Mouse (Mus musculus) heart, embryonic 14.5 days (tissue): Measurements from ENCODE around the gene Nhsl2. TPM values are rescaled to one million over a fixed set of nuclear protein-coding genes. Genes with fewer than 3 reads are reported as not detected.

Source experiments
- ATAC-seq: fragments of 200-750 bp; cut with Nextera tagmentation; 2 replicates; pipeline ENCODE4 v1.8.0; 2017; ENCODE audit warnings: low read depth, moderate TSS enrichment; ENCODE audit not compliant: insufficient number of reproducible peaks, insufficient read depth, low FRiP score
- H3K27ac ChIP-seq, 2 experiments: fragments of 200-500 bp in 1 of 2; fragments of 300-500 bp in 1 of 2; sonication (generic) in 1 of 2; replicated peaks in 1 of 2; 2 replicates each; pipeline ENCODE4 v1.5.1; 2012 to 2014; ENCODE audit warnings: low read depth in 2 of 2, low read length in 2 of 2, control low read depth in 1 of 2, mild to moderate bottlenecking in 1 of 2, mixed read lengths in 1 of 2; ENCODE audit not compliant: control insufficient read depth in 1 of 2, insufficient read depth in 1 of 2
- H3K27me3 ChIP-seq: fragments of 300-500 bp; sonication (generic); 2 replicates; pipeline ENCODE4 v1.6.1; 2014; ENCODE audit warnings: mild to moderate bottlenecking, low read length, control low read depth; ENCODE audit not compliant: control insufficient read depth, insufficient read depth
- H3K36me3 ChIP-seq: fragments of 300-500 bp; sonication (generic); 2 replicates; pipeline ENCODE4 v1.6.1; 2014; ENCODE audit warnings: mild to moderate bottlenecking, control low read depth, low read length, mixed read lengths; ENCODE audit not compliant: control insufficient read depth, insufficient read depth
- H3K4me1 ChIP-seq, 2 experiments: fragments of 200-500 bp in 1 of 2; fragments of 300-500 bp in 1 of 2; sonication (generic) in 1 of 2; 2 replicates each; pipeline ENCODE4 v1.6.1; 2012 to 2014; ENCODE audit warnings: low read length in 2 of 2, control low read depth in 1 of 2, mixed read lengths in 1 of 2; ENCODE audit not compliant: control insufficient read depth in 2 of 2, insufficient read depth in 2 of 2
- H3K4me2 ChIP-seq: fragments of 300-500 bp; sonication (generic); 2 replicates; pipeline ENCODE4 v1.6.1; 2014; ENCODE audit warnings: mild to moderate bottlenecking, low read length
- H3K4me3 ChIP-seq, 2 experiments: fragments of 200-500 bp in 1 of 2; fragments of 300-500 bp in 1 of 2; sonication (generic) in 1 of 2; 2 replicates each; pipeline ENCODE4 v1.5.1; 2012 to 2014; ENCODE audit warnings: low read length in 2 of 2, mild to moderate bottlenecking in 2 of 2, control low read depth in 1 of 2, low read depth in 1 of 2, moderate library complexity in 1 of 2; ENCODE audit not compliant: control insufficient read depth in 1 of 2, insufficient read depth in 1 of 2
- H3K9ac ChIP-seq: fragments of 300-500 bp; sonication (generic); 2 replicates; pipeline ENCODE4 v1.6.1; 2014; ENCODE audit warnings: mild to moderate bottlenecking, low read length
- H3K9me3 ChIP-seq: fragments of 300-500 bp; sonication (generic); 2 replicates; pipeline ENCODE4 v1.6.1; 2016; ENCODE audit warnings: low read length, control low read depth; ENCODE audit not compliant: control insufficient read depth
- whole genome bisulfite sequencing: fragments of 180-500 bp; shearing (Covaris S2); extraction: QIAGEN DNeasy Blood & Tissue Kit; methylation state at CpG from one replicate; pipeline ENCODE4 v1.1.7; 2014; 5-methylcytosine and 5-hydroxymethylcytosine counted together
- polyA plus RNA-seq: library from polyadenylated mRNA; unstranded; fragments of >200 nt; fragmentation: Nextera tagmentation; extraction: Ambion mirVana; gene quantifications from 2 replicates; pipeline ENCODE4 v1.2.1, GENCODE M21; 2014

The Nhsl2 gene
- polyA plus RNA-seq, 1 experiment from 2014 or later: 15.5 TPM

- Histone ChIP-seq H3K4me1 (peaks cover 20 to 23% of the 10 kb centered on the region in 2 experiments), H3K9me3 (no peaks in the 10 kb centered on the region), H3K4me3 (no peak overlapping the region), H3K27ac (no peak overlapping the region), H3K9ac (no peak overlapping the region), H3K36me3 (no peaks in the 10 kb centered on the region), H3K4me2 (no peak overlapping the region), H3K27me3 (peaks cover 2% of the 10 kb centered on the region; the same call in 1 of the 2 replicates)
- no peak for ATAC-seq
- WGBS: 37% methylated on average over 2 of the region's 2 CpGs
Measured at GRCm38 (mm10) chrX:101981450-101981849, 132.3 kb downstream of the Nhsl2 start.

GRCm38 (mm10) chrX:101983638-101984037 is 134.5 kb downstream of the Nhsl2 start:
- no peak overlapping the region for H3K9ac ChIP-seq
- H3K27ac ChIP-seq: peak overlapping the region; percentile 62 to 69
- H3K36me3 ChIP-seq: no peaks in the 10 kb centered on the region
- no peak overlapping the region for H3K4me3 ChIP-seq
- 27% methylated on average over 6 of the region's 6 CpGs for WGBS
- peak; percentile 78 for ATAC-seq
- no peaks in the 10 kb centered on the region for H3K9me3 ChIP-seq
- H3K27me3 ChIP-seq: peaks cover 2% of the 10 kb centered on the region; the same call in 1 of the 2 replicates
- peaks cover 18 to 20% of the 10 kb centered on the region in 2 experiments for H3K4me1 ChIP-seq
- no peak overlapping the region for H3K4me2 ChIP-seq

GRCm38 (mm10) chrX:101986657-101987367 is 137.6 kb downstream of the Nhsl2 start:
- Histone ChIP-seq H3K27ac (no peak overlapping the region), H3K4me3 (no peak overlapping the region), H3K4me2 (no peak overlapping the region), H3K9me3 (no peaks in the 10 kb centered on the region), H3K36me3 (no peaks in the 10 kb centered on the region), H3K4me1 (peaks cover 11 to 16% of the 10 kb centered on the region in 2 experiments), H3K9ac (no peak overlapping the region), H3K27me3 (peaks cover 2% of the 10 kb centered on the region; the same call in 1 of the 2 replicates)
- no peak for ATAC-seq
- WGBS: 63% methylated on average over 9 of the region's 9 CpGs

DNA sequence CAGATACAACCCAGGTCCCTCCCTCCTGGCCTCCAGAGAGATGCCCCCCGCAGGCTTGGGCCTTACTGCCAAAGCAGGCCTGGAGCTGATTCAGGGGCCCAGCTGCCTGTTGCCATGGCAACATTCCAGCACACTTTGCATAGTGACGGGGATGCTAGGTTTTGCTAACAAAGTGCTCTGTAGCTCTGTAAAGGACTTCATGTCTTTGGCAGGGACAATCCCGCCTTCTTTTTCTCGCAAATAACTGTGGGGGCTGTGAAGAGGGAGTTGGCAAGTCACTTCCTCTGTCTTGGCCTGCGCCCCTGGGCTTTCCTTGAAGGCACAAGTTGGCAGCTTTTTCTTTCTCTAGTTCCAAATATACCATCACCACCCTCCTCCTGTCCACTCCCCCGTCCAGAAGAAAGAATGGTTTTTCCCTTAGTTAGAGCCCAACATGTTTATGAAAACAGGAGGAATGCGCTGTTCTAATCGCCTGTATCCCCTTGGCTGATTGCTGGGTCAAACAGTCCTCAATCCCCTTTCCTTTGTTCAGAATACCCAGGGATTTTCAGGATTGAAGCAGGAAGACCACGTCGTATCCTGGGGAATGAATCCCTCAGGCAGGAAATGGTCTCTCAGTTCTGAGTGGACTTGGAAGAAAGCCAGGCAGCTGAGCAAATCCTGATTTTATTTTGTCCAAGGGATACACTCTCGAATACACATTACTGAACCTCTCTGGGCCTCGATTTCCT is 144.8 kb downstream of the Nhsl2 start:
- 35% methylated on average over 12 of the region's 12 CpGs for WGBS
- H3K36me3 ChIP-seq: no peaks in the 10 kb centered on the region
- no peak overlapping the region for H3K9ac ChIP-seq
- H3K4me1 ChIP-seq: peaks cover 3 to 4% of the 10 kb centered on the region in 2 experiments; a peak in 1 of 4 replicates
- H3K27me3 ChIP-seq: no peaks in the 10 kb centered on the region
- peak overlapping the region; percentile 14 to 56 for H3K27ac ChIP-seq
- no peak overlapping the region for H3K4me2 ChIP-seq
- H3K4me3 ChIP-seq: no peak overlapping the region
- H3K9me3 ChIP-seq: no peaks in the 10 kb centered on the region
- no peak; the same call in 1 of the 2 replicates for ATAC-seq

GRCm38 (mm10) chrX:101996726-101997125 is 147.5 kb downstream of the Nhsl2 start:
- Histone ChIP-seq H3K36me3 (no peaks in the 10 kb centered on the region), H3K9ac (no peak overlapping the region), H3K27me3 (peaks cover 6% of the 10 kb centered on the region; the same call in 1 of the 2 replicates), H3K4me3 (no peak overlapping the region), H3K9me3 (no peaks in the 10 kb centered on the region), H3K27ac (no peak overlapping the region), H3K4me1 (peaks cover 3 to 8% of the 10 kb centered on the region in 2 experiments; a peak in 1 of 4 replicates), H3K4me2 (no peak overlapping the region)
- no peak for ATAC-seq
- WGBS: 96% methylated on average over 2 of the region's 2 CpGs

DNA sequence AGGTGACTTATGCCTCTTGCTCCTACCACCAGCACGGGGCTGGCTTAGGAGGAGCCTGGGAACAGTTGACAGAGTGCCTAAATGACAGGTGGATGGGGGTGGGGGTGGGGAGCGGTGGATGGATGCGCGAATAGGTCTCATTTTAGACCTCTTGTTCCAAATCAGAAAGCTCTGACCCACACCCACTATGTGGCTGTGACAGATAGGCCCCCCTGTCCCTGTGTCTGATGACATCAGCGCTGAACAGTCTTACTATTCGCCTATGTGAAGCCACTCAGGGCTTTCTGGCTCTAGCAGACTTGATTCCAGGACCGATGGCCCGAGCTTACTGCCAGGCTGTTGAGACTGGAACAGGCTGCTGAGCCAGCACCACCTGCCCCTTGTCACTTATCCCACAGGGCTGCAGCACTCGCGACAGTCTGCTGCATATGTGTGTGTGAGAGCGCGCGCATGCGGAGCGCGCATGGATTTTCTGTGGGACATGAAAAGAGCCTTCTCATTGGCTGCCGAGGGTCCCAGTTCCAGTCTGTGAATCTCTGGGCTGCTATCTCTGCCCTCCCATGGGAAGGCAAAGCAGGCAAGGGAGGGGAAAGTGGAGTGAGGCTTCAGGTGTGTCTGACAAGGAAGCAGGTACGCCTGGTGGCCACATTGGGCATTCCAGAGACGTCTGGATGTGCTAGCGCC is 154.6 kb downstream of the Nhsl2 start:
- H3K27me3 ChIP-seq: peaks cover 10% of the 10 kb centered on the region; the same call in 1 of the 2 replicates
- peak; percentile 46; the same call in 1 of the 2 replicates for ATAC-seq
- H3K4me2 ChIP-seq: peak overlapping the region; percentile 67
- H3K9me3 ChIP-seq: no peaks in the 10 kb centered on the region
- WGBS: 24% methylated on average over 20 of the region's 20 CpGs
- H3K4me3 ChIP-seq: peak overlapping the region; percentile 43 to 58
- H3K4me1 ChIP-seq: peaks cover 8 to 10% of the 10 kb centered on the region in 2 experiments; a peak in 3 of 4 replicates
- no peaks in the 10 kb centered on the region for H3K36me3 ChIP-seq
- peak overlapping the region; percentile 64 for H3K9ac ChIP-seq
- peak overlapping the region; percentile 93 to 94 for H3K27ac ChIP-seq

- 21% methylated on average over 7 of the region's 7 CpGs for WGBS
- Histone ChIP-seq H3K27ac (peak overlapping the region; percentile 93 to 94), H3K4me1 (peaks cover 8 to 13% of the 10 kb centered on the region in 2 experiments; a peak in 3 of 4 replicates)
Measured at GRCm38 (mm10) chrX:102004370-102004769, 155.2 kb downstream of the Nhsl2 start.

More at GRCm38 (mm10) chrX:102004370-102004769, 155.2 kb downstream of the Nhsl2 start:
- Histone ChIP-seq H3K9ac (peak overlapping the region; percentile 64), H3K9me3 (no peaks in the 10 kb centered on the region), H3K27me3 (peaks cover 10% of the 10 kb centered on the region; the same call in 1 of the 2 replicates), H3K4me3 (peak overlapping the region; percentile 43 to 58), H3K36me3 (no peaks in the 10 kb centered on the region), H3K4me2 (peak overlapping the region; percentile 67)
- no peak for ATAC-seq
